Mouse (Mus musculus) E14TG2a.4 (cell line): Measurements from ENCODE around the gene Hmx1.
A peak's percentile ranks its signal among the peaks of the same experiment; 100 is the strongest.

Source experiments
- H3K27me3 ChIP-seq: 2 replicates; pipeline ENCODE4 v1.6.1; 2014; ENCODE audit warnings: low read length, control low read depth; ENCODE audit not compliant: insufficient read depth
- H3K36me3 ChIP-seq: 2 replicates; pipeline ENCODE4 v1.6.1; 2014; ENCODE audit warnings: low read length, control low read depth; ENCODE audit not compliant: insufficient read depth
- H3K4me1 ChIP-seq: replicated peaks from 2 replicates; pipeline ENCODE4 v1.6.1; 2014; ENCODE audit warnings: low read depth, low read length, control low read depth
- H3K4me3 ChIP-seq: replicated peaks from 2 replicates; pipeline ENCODE4 v1.5.1; 2014; ENCODE audit warnings: mild to moderate bottlenecking, low read length
- H3K9me3 ChIP-seq: 2 replicates; pipeline ENCODE4 v1.6.1; 2014; ENCODE audit warnings: low read length, control low read depth
- CTCF ChIP-seq: conservative IDR thresholded peaks from 2 replicates; pipeline ENCODE4 v1.5.1; 2014; ENCODE audit warnings: low read length
- NANOG ChIP-seq: IDR thresholded peaks from 2 replicates; pipeline ENCODE4 v1.6.1; 2014; ENCODE audit warnings: borderline replicate concordance, low read length, mixed read lengths
- POU5F1 ChIP-seq: IDR thresholded peaks from 2 replicates; pipeline ENCODE4 v1.6.1; 2014; ENCODE audit warnings: low read length, borderline replicate concordance

Hmx1 gene

DNA sequence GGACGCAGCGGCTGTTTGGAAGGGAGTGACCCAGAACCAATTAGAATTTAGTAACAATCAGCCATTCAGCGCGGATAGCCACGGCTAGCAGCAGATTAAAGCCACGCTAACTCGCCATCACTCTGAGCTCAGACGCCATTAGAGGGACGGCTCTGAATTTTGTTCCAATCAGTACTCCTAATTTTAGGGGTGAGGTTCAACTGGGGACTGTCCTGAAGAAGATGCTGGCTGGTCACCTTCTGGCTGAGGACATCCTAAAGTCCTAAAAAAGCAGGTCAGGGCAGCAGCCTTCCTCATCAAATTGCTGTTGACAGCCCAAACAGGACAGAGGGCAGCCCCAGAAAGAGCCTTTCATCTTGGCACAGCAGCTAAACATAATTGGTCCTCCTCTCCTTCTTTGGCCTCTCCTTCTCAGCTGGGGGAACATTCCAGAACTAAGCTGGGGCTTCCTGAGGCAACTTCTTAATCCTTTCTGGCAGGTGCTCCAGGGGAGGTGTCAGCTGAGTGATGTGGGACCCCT is 18.6 kb downstream of the Hmx1 start:
- TF ChIP-seq POU5F1 (no peak), NANOG (no peak), CTCF (no peak)
- Histone ChIP-seq H3K4me1 (peaks cover 13% of the 10 kb centered on the region), H3K4me3 (no peak overlapping the region), H3K36me3 (no peaks in the 10 kb centered on the region), H3K9me3 (no peaks in the 10 kb centered on the region), H3K27me3 (peaks cover 76% of the 10 kb centered on the region)

DNA sequence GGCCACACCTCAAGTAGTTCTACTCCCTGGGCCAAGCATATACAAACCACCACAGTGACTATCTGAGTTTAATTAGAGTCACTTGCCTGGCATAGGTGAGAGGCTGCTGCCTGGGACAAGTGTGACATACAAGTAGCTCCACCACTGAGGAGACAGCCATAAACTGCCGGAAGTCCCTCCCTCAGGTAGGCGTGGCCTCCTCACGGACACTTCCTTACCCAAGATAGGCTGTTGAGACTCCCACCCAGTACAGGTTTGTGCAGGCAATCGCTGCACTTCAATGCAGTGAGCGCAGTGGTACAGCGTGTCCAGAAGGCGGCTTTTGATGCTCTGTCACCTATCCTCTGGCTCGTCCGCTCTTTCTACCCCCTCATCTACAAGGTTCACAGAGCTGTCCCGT is 22.1 kb downstream of the Hmx1 start:
- Histone ChIP-seq H3K27me3 (peaks cover 58% of the 10 kb centered on the region), H3K4me1 (peaks cover 13% of the 10 kb centered on the region), H3K9me3 (no peaks in the 10 kb centered on the region), H3K4me3 (0 out of 2 replicates have a peak overlapping the region, but pooled peaks have one; percentile 29), H3K36me3 (no peaks in the 10 kb centered on the region)
- TF ChIP-seq POU5F1 = no peak
- no peak for TF ChIP-seq CTCF
- TF ChIP-seq NANOG = no peak

DNA sequence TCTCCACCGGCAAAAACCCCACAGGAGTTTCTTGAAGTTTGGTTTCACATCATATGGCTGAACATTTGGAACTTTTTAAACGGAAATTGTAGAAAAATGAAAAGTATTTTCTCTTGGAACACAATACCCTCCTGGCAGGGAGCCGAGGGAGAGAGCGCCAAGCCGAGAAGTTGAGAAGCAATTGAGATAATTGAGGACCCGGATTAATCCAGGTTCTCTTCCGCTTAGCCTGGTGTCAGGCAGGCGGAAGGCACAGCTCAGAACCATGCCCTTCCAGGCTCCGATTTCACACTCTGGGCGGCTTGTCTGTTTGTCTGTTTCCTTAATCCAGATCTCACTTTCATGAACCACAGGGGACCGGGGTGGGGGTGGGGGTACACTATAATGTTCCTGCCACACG is 23.9 kb downstream of the Hmx1 start:
- H3K4me1 ChIP-seq = peaks cover 13% of the 10 kb centered on the region
- peaks cover 59% of the 10 kb centered on the region for H3K27me3 ChIP-seq
- TF ChIP-seq CTCF = no peak
- no peak for TF ChIP-seq POU5F1
- no peak for TF ChIP-seq NANOG
- H3K36me3 ChIP-seq = no peaks in the 10 kb centered on the region
- no peak overlapping the region for H3K4me3 ChIP-seq
- H3K9me3 ChIP-seq = no peaks in the 10 kb centered on the region

DNA sequence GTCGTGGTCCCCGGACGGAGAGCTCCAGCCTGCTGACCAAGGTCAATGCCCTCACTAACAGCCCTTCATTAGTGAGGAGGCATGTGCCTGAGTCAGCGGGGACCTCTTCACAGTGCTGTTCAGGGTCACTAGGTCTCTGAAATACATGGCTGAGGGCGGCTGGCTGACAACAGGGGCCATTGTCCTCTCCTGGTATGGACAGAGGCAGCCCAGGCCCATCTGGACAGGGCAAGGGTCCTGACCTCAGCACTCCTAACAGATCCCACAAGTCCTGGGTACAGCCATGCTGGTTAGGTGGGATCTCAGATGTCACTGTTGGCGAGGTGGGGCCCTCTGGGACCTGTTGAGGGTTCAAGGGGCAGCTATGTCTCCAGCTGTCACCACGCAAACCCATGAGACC is 28.8 kb downstream of the Hmx1 start:
- Histone ChIP-seq H3K4me1 (no peaks in the 10 kb centered on the region), H3K36me3 (no peaks in the 10 kb centered on the region), H3K4me3 (no peak overlapping the region), H3K9me3 (no peaks in the 10 kb centered on the region), H3K27me3 (peaks cover 42% of the 10 kb centered on the region)
- no peak for TF ChIP-seq POU5F1
- TF ChIP-seq CTCF = no peak
- no peak for TF ChIP-seq NANOG

DNA sequence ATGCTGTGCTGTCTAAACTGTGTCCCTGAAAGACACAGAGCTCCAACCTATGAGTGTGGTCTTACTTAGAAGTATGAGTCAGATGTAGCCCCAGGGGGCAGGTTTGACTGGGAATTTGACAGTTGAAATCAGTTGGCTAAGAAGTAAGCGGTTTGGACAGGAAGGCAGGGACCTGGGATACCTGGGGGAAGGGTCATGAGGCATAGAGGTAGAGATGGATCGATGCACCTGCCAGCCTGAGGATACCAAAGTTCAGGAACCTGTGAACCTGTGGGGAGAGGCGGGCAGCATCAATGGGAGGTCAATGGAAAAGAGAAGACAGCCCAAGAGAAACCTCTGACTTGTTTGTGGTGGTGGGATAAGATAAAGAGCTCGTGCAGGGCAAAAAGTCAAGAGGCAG is 32.7 kb downstream of the Hmx1 start:
- H3K27me3 ChIP-seq = peaks cover 26% of the 10 kb centered on the region
- H3K36me3 ChIP-seq = no peaks in the 10 kb centered on the region
- no peaks in the 10 kb centered on the region for H3K4me1 ChIP-seq
- TF ChIP-seq CTCF = no peak
- no peak for TF ChIP-seq POU5F1
- TF ChIP-seq NANOG = no peak
- H3K9me3 ChIP-seq = no peaks in the 10 kb centered on the region
- H3K4me3 ChIP-seq = no peak overlapping the region

DNA sequence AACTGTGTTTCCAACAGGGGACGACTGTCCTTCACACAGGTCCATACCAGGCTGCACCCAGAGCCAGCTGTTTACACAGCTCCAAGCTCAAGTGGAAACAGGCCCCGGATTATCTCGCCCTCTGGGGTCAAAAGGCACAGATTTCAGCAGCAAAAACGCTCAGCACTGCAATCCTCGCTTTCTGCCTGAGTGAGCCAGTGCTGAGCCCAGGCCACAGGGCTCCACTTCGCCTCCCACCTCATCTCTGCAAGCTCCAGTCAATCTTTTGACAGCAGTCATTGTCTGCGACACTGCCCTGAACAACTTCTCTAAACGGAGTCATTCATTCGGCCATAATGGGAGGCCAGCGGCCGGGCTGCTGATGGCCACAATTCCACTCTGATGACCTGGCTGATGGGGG is 36.3 kb downstream of the Hmx1 start:
- TF ChIP-seq POU5F1 = no peak
- no peak for TF ChIP-seq NANOG
- TF ChIP-seq CTCF = no peak
- Histone ChIP-seq H3K9me3 (no peaks in the 10 kb centered on the region), H3K27me3 (peaks cover 22% of the 10 kb centered on the region), H3K4me3 (no peak overlapping the region), H3K4me1 (no peaks in the 10 kb centered on the region), H3K36me3 (no peaks in the 10 kb centered on the region)

DNA sequence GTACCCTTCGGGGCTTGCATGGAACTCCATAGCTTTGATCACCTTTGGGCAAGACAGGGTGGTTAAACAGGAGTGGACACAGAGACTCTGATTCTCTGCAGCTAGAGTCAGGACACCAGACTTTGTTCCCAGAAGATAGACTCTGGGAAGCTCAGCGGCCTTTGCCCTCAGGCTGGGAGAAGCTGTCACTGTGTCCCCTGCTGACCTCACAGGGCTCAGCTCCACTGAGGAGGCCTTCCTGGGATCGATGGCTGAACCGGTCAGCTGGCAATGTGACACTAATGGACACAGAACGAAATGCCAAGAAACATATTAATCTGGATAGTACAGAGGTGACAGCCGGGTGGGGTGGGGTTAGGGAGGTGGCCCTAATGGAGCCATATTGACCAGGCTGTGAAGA is 39.0 kb downstream of the Hmx1 start:
- H3K9me3 ChIP-seq = no peaks in the 10 kb centered on the region
- TF ChIP-seq POU5F1 (no peak), CTCF (no peak), NANOG (no peak)
- no peaks in the 10 kb centered on the region for H3K4me1 ChIP-seq
- H3K27me3 ChIP-seq = peaks cover 30% of the 10 kb centered on the region
- H3K4me3 ChIP-seq = no peak overlapping the region
- no peaks in the 10 kb centered on the region for H3K36me3 ChIP-seq

DNA sequence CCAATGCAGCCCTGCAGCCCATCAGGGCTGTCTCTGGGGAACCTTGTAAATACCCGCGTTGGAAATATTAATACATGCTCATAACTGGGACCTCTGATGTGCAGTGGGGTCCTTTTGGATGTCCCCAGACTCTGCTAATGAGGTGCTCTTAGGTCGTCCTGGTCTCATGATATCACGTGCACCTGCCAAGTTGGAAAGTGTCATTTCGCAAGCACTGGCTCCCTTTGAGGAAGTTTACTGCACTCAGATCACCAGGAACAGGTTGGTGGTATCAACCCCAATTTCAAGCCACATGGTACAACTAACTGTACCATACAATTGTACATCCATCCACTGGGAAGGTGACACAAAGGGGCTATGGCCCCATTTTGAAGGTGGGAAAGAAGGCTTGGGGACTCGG is 39.5 kb downstream of the Hmx1 start:
- Histone ChIP-seq H3K4me1 (no peaks in the 10 kb centered on the region), H3K4me3 (no peak overlapping the region), H3K9me3 (no peaks in the 10 kb centered on the region), H3K36me3 (no peaks in the 10 kb centered on the region), H3K27me3 (peaks cover 33% of the 10 kb centered on the region)
- TF ChIP-seq NANOG (no peak), POU5F1 (no peak), CTCF (no peak)

DNA sequence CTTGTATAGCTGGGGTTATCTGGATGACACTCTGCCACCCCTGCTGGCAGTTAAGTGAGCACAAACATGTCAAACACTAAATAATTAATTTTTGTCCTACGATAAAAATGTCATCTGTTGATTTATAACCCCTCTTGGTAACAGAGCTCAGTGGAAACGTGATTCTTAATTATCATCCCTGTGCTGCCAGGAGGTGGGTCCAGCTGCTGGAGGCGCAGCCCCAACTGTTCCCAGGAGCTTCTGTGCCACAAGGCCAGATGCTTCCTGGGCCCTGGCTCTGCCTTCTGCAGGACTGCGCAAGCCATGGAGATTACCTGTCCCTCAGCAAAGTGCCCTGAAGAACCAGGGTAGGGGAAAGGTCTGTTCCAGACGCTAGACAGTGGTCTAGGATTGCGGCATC is 43.2 kb downstream of the Hmx1 start:
- H3K9me3 ChIP-seq = peaks cover 3% of the 10 kb centered on the region; the same call in 1 of the 2 replicates
- H3K36me3 ChIP-seq = no peaks in the 10 kb centered on the region
- H3K4me1 ChIP-seq = no peaks in the 10 kb centered on the region
- H3K27me3 ChIP-seq = peaks cover 27% of the 10 kb centered on the region
- TF ChIP-seq NANOG (no peak), POU5F1 (no peak), CTCF (no peak)
- H3K4me3 ChIP-seq = no peak overlapping the region
